ENCODE assay signal across 17 mouse cellular contexts in the genomic region with DNA sequence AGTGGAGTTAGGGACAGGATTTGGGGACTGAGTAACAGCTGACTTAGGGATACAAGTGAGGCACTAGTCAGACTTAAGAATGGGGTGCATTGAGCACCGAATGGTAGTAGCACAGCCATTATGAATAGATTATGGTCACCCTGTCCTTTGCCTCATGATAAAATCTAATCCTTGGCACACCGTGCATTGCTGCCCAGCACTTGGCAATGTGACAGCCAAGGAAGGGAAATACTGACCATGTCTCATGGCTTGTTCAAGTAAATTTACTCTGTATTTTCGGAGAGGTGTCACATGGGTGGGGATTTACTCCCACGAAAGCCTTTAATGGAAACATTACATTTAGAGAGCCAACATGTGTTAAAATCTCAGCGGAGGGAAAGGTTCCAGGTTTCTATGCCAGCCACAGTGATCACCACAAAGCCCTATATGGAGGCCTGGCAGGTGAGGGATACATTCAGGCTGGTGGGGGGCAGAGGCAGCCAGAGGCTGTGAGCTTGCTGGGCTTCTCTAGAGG.
DNase-seq lines count a peak whose midpoint lies in the region; ATAC-seq and TF ChIP-seq lines count a peak whose summit lies in the region.
"Had no signal": no experiment of that assay in that cellular context is flagged by ENCODE, and none has a peak within 500 bp of the region (broad histone marks: within the 10 kb centered on the region; RNA-seq: fewer than 3 reads in every experiment).

No protein-coding gene starts in this region.

- no peak overlapping the region for H3K4me3 ChIP-seq in heart, embryonic 13.5 days
- H3K4me3 ChIP-seq in left cerebral cortex, adult 2 months, result no peak overlapping the region
- no peak overlapping the region for H3K4me3 ChIP-seq in embryonic fibroblast, embryonic 13.5 days (ENCODE audit: insufficient read depth, low read length)
- H3K4me3 ChIP-seq in limb, embryonic 15.5 days, result no peak overlapping the region
- H3K4me3 ChIP-seq in forebrain, embryonic 15.5 days, result no peak overlapping the region
- H3K4me3 ChIP-seq: liver, embryonic 12.5 days; midbrain, embryonic 10.5 days; myocyte had no signal

- TF ChIP-seq POLR2A in embryonic fibroblast, embryonic 13.5 days (IDR thresholded peaks at IDR 0.05; ENCODE audit: low read depth, low read length), result no peak

- no peaks in the 10 kb centered on the region for H3K9me3 ChIP-seq in heart, embryonic 13.5 days
- no peaks in the 10 kb centered on the region for H3K9me3 ChIP-seq in limb, embryonic 15.5 days
- H3K9me3 ChIP-seq in forebrain, embryonic 15.5 days, result no peaks in the 10 kb centered on the region
- H3K9me3 ChIP-seq: liver, embryonic 12.5 days; midbrain, embryonic 10.5 days had no signal

- H3K9ac ChIP-seq in heart, embryonic 13.5 days, result peak overlapping the region; percentile 63
- H3K9ac ChIP-seq in limb, embryonic 15.5 days, result no peak overlapping the region
- H3K9ac ChIP-seq in forebrain, embryonic 15.5 days (replicated peaks), result no peak overlapping the region
- H3K9ac ChIP-seq: liver, embryonic 12.5 days had no signal

- H3K4me2 ChIP-seq in heart, embryonic 13.5 days, result no peak overlapping the region
- no peak overlapping the region for H3K4me2 ChIP-seq in limb, embryonic 15.5 days
- H3K4me2 ChIP-seq in forebrain, embryonic 15.5 days (replicated peaks), result no peak overlapping the region
- H3K4me2 ChIP-seq: liver, embryonic 12.5 days had no signal

- peaks cover 4% of the 10 kb centered on the region; the same call in 1 of the 2 replicates for H3K36me3 ChIP-seq in heart, embryonic 13.5 days
- no peaks in the 10 kb centered on the region for H3K36me3 ChIP-seq in limb, embryonic 15.5 days
- H3K36me3 ChIP-seq in forebrain, embryonic 15.5 days, result no peaks in the 10 kb centered on the region
- H3K36me3 ChIP-seq: liver, embryonic 12.5 days; midbrain, embryonic 10.5 days had no signal

- 70% methylated on average over 5 of the region's 5 CpGs for WGBS in heart, embryonic 13.5 days
- 54% methylated on average over 5 of the region's 5 CpGs for WGBS in limb, embryonic 15.5 days
- WGBS in forebrain, embryonic 15.5 days, result 57% methylated on average over 5 of the region's 5 CpGs

- DNase-seq in heart, postnatal 10 days, result no peak
- DNase-seq in left cerebral cortex, adult 2 months (ENCODE audit: extremely low spot score in 1 of 2, low spot score in 2 of 2), result peak in 1 of 2 experiments; percentile 28
- DNase-seq in left cerebral cortex, adult 11 months (ENCODE audit: low spot score), result no peak
- no peak for DNase-seq in kidney, adult 18-20 months
- DNase-seq: cerebellum, adult 9-10 months; kidney, postnatal 4 days; lung, postnatal 10 days; thymus, postnatal 4 days had no signal

- ATAC-seq in heart, embryonic 13.5 days (ENCODE audit: extremely low read depth, insufficient number of reproducible peaks, low FRiP score, low TSS enrichment), result no peak
- ATAC-seq in limb, embryonic 15.5 days (ENCODE audit: insufficient number of reproducible peaks, low FRiP score, low TSS enrichment, low read depth), result no peak
- no peak for ATAC-seq in forebrain, embryonic 15.5 days (replicated peaks)
- ATAC-seq: activated CD4-positive, CD25-positive, alpha-beta regulatory T cell, adult 4 months; inflammation-experienced regulatory T-cells, adult 6 months; liver, embryonic 12.5 days had no signal

- H3K27ac ChIP-seq in heart, embryonic 13.5 days (replicated peaks), result peak overlapping the region; percentile 58
- H3K27ac ChIP-seq in left cerebral cortex, adult 2 months, result peak overlapping the region; percentile 5; the same call in 1 of the 2 replicates
- H3K27ac ChIP-seq in embryonic fibroblast, embryonic 13.5 days (ENCODE audit: insufficient read depth, low read length), result peak overlapping the region; percentile 29
- H3K27ac ChIP-seq in limb, embryonic 15.5 days, result peak overlapping the region; percentile 63
- H3K27ac ChIP-seq in forebrain, embryonic 15.5 days (replicated peaks), result no peak overlapping the region
- H3K27ac ChIP-seq: liver, embryonic 12.5 days had no signal

- intact Hi-C loops in heart, postnatal 10 days (cut with DNase I), result no loop called here
- intact Hi-C loops in left cerebral cortex, adult 2 months (cut with DNase I), result no loop called here

- TF ChIP-seq CTCF in left cerebral cortex, adult 2 months (IDR thresholded peaks at IDR 0.05), result no peak
- no peak for TF ChIP-seq CTCF in embryonic fibroblast, embryonic 13.5 days (IDR thresholded peaks at IDR 0.05; ENCODE audit: borderline replicate concordance, insufficient read depth, low read length)

- no peaks in the 10 kb centered on the region for H3K27me3 ChIP-seq in heart, embryonic 13.5 days (replicated peaks)
- H3K27me3 ChIP-seq in limb, embryonic 15.5 days, result no peaks in the 10 kb centered on the region
- H3K27me3 ChIP-seq in forebrain, embryonic 15.5 days, result no peaks in the 10 kb centered on the region
- H3K27me3 ChIP-seq: liver, embryonic 12.5 days had no signal

- peaks cover 100% of the 10 kb centered on the region for H3K4me1 ChIP-seq in heart, embryonic 13.5 days
- H3K4me1 ChIP-seq in embryonic fibroblast, embryonic 13.5 days (ENCODE audit: control insufficient read depth, insufficient read depth, low read length), result peaks cover 14% of the 10 kb centered on the region
- H3K4me1 ChIP-seq in limb, embryonic 15.5 days, result peaks cover 97% of the 10 kb centered on the region
- H3K4me1 ChIP-seq in forebrain, embryonic 15.5 days, result peaks cover 86% of the 10 kb centered on the region
